Mouse (Mus musculus) ZHBTc4 (cell line): Measurements from ENCODE around the gene Rrm1.
"Not testable (repeated sequence)": the region's sequence is repeated elsewhere in the genome, so short reads cannot be mapped to it uniquely, and the experiment has no call there.

Experiments
- DNase-seq: peaks from one replicate; pipeline ENCODE4 v3.0.0-alpha.2; 2011; ENCODE audit warnings: low read depth, low spot score

The Rrm1 gene

GRCm38 (mm10) chr7:102441657-102442391 lies at the start of gene Rrm1:
Gene Rrm1, plus strand, starts transcription at chr7:102441695.
- DNase-seq, result peak; percentile 99

- no peak for DNase-seq
Measured at GRCm38 (mm10) chr7:102393898-102394297, 47.6 kb upstream of the Rrm1 start.

- no peak for DNase-seq
Measured at GRCm38 (mm10) chr7:102395894-102396293, 45.6 kb upstream of the Rrm1 start.

- DNase-seq, result no peak
Measured at GRCm38 (mm10) chr7:102396331-102396730, 45.2 kb upstream of the Rrm1 start.

- DNase-seq, result no peak
Measured at GRCm38 (mm10) chr7:102399180-102399731, 42.2 kb upstream of the Rrm1 start.

GRCm38 (mm10) chr7:102404118-102404517 lies 37.4 kb upstream of the Rrm1 start:
- DNase-seq, result no peak

GRCm38 (mm10) chr7:102407440-102407839 lies 34.1 kb upstream of the Rrm1 start:
- DNase-seq, result no peak

GRCm38 (mm10) chr7:102415272-102415671 lies 26.2 kb upstream of the Rrm1 start:
- DNase-seq, result not testable (repeated sequence)

GRCm38 (mm10) chr7:102415841-102416240 lies 25.7 kb upstream of the Rrm1 start:
- DNase-seq, result peak; percentile 89

- peak; percentile 86 for DNase-seq
Measured at GRCm38 (mm10) chr7:102417398-102417797, 24.1 kb upstream of the Rrm1 start.

GRCm38 (mm10) chr7:102422036-102422435 lies 19.5 kb upstream of the Rrm1 start:
- no peak for DNase-seq

GRCm38 (mm10) chr7:102425933-102426685 lies 15.4 kb upstream of the Rrm1 start:
- peak; percentile 51 for DNase-seq

GRCm38 (mm10) chr7:102434344-102434743 lies 7.2 kb upstream of the Rrm1 start:
- no peak for DNase-seq

GRCm38 (mm10) chr7:102440822-102441656 lies 456 bp upstream of the Rrm1 start:
- peak; percentile 10 for DNase-seq

GRCm38 (mm10) chr7:102442432-102442831 lies 937 bp downstream of the Rrm1 start:
- no peak for DNase-seq

GRCm38 (mm10) chr7:102444301-102444700 lies 2.8 kb downstream of the Rrm1 start:
- no peak for DNase-seq

GRCm38 (mm10) chr7:102446438-102446837 lies 4.9 kb downstream of the Rrm1 start:
- no peak for DNase-seq

- peak; percentile 33 for DNase-seq
Measured at GRCm38 (mm10) chr7:102458618-102459380, 17.3 kb downstream of the Rrm1 start.

GRCm38 (mm10) chr7:102467566-102467965 lies 26.1 kb downstream of the Rrm1 start:
- DNase-seq, result no peak

GRCm38 (mm10) chr7:102472675-102473074 lies 31.2 kb downstream of the Rrm1 start:
- no peak for DNase-seq

- DNase-seq, result no peak
Measured at GRCm38 (mm10) chr7:102476601-102477000, 35.1 kb downstream of the Rrm1 start.
